Mouse (Mus musculus) liver, embryonic 14.5 days (tissue): ENCODE measurements around the gene Fgfr2. TPM values are rescaled to one million over a fixed set of nuclear protein-coding genes. Genes with fewer than 3 reads are reported as not detected.

ENCODE experiments used
- ATAC-seq: fragments of 200-750 bp; cut with Nextera tagmentation; 2 replicates; pipeline ENCODE4 v1.8.0; 2017; ENCODE audit warnings: moderate number of reproducible peaks, mild to moderate bottlenecking, moderate library complexity; ENCODE audit not compliant: insufficient read depth
- DNase-seq, 3 experiments: peaks; one replicate each; pipeline ENCODE4 v3.0.0-alpha.2; 2012 to 2013; ENCODE audit warnings: low read depth in 3 of 3, low spot score in 3 of 3
- H3K27ac ChIP-seq: fragments of 300-500 bp; sonication (generic); 2 replicates; pipeline ENCODE4 v1.5.1; 2014; ENCODE audit warnings: moderate library complexity, mild to moderate bottlenecking, control low read depth, inconsistent platforms
- H3K27me3 ChIP-seq: fragments of 300-500 bp; sonication (generic); 2 replicates; pipeline ENCODE4 v1.6.1; 2014; ENCODE audit warnings: mild to moderate bottlenecking, low read length, moderate library complexity; ENCODE audit not compliant: control insufficient read depth, insufficient read depth
- H3K36me3 ChIP-seq: fragments of 300-500 bp; sonication (generic); replicated peaks from 2 replicates; pipeline ENCODE4 v1.6.1; 2014; ENCODE audit warnings: low read depth; ENCODE audit not compliant: control insufficient read depth, insufficient read depth
- H3K4me1 ChIP-seq, 2 experiments: fragments of 200-500 bp in 1 of 2; fragments of 300-500 bp in 1 of 2; sonication (generic) in 1 of 2; replicated peaks; 2 replicates each; pipeline ENCODE4 v1.6.1; 2012 to 2014; ENCODE audit warnings: antibody characterized with exemption in 1 of 2, inconsistent platforms in 1 of 2, low read length in 1 of 2; ENCODE audit not compliant: control insufficient read depth in 2 of 2, insufficient read depth in 2 of 2
- H3K4me2 ChIP-seq: fragments of 300-500 bp; sonication (generic); 2 replicates; pipeline ENCODE4 v1.6.1; 2014; ENCODE audit warnings: low read depth, mild to moderate bottlenecking, control low read depth, moderate library complexity
- H3K4me3 ChIP-seq, 2 experiments: fragments of 200-500 bp in 1 of 2; fragments of 300-500 bp in 1 of 2; sonication (generic) in 1 of 2; 2 replicates each; pipeline ENCODE4 v1.5.1; 2012 to 2014; ENCODE audit warnings: low read depth in 2 of 2, low read length in 2 of 2, mild to moderate bottlenecking in 2 of 2, control low read depth in 1 of 2, inconsistent platforms in 1 of 2, moderate library complexity in 1 of 2; ENCODE audit not compliant: insufficient read depth in 1 of 2
- H3K9ac ChIP-seq: fragments of 300-500 bp; sonication (generic); replicated peaks from 2 replicates; pipeline ENCODE4 v1.6.1; 2014; ENCODE audit warnings: mild to moderate bottlenecking, control low read depth, moderate library complexity
- H3K9me3 ChIP-seq: fragments of 300-500 bp; sonication (generic); 2 replicates; pipeline ENCODE4 v1.6.1; 2016; ENCODE audit warnings: low read length, mixed read lengths; ENCODE audit not compliant: control insufficient read depth
- CTCF ChIP-seq: IDR thresholded peaks from 2 replicates; pipeline ENCODE4 v1.5.1; 2016; ENCODE audit warnings: antibody characterized with exemption, low read depth, control low read depth
- EP300 ChIP-seq: IDR thresholded peaks from 2 replicates; pipeline ENCODE4 v1.6.1; 2016; ENCODE audit warnings: antibody characterized with exemption, low read depth
- WGBS: fragments of 180-500 bp; shearing (Covaris S2); extraction: QIAGEN DNeasy Blood & Tissue Kit; methylation state at CpG from one replicate; pipeline ENCODE4 v1.1.7; 2014; ENCODE audit not compliant: insufficient replicate concordance; 5-methylcytosine and 5-hydroxymethylcytosine counted together
- microRNA-seq: library from miRNA; unstranded; fragments of <30 nt; microRNA quantifications from one replicate; pipeline ENCODE4, GENCODE M21; 2016
- polyA plus RNA-seq, 2 experiments: library from polyadenylated mRNA; depleted of rRNA in 1 of 2; stranded (reverse) in 1 of 2; unstranded in 1 of 2; fragments of >200 nt; fragmentation: Nextera tagmentation in 1 of 2; extraction: Ambion mirVana in 1 of 2; gene quantifications; 2 replicates each; pipeline versions ENCODE4 v1.2.1 to v1.2.3; 2012 to 2014

Gene Fgfr2
- polyA plus RNA-seq, 2 experiments: 7.9 to 8.8 TPM

DNA sequence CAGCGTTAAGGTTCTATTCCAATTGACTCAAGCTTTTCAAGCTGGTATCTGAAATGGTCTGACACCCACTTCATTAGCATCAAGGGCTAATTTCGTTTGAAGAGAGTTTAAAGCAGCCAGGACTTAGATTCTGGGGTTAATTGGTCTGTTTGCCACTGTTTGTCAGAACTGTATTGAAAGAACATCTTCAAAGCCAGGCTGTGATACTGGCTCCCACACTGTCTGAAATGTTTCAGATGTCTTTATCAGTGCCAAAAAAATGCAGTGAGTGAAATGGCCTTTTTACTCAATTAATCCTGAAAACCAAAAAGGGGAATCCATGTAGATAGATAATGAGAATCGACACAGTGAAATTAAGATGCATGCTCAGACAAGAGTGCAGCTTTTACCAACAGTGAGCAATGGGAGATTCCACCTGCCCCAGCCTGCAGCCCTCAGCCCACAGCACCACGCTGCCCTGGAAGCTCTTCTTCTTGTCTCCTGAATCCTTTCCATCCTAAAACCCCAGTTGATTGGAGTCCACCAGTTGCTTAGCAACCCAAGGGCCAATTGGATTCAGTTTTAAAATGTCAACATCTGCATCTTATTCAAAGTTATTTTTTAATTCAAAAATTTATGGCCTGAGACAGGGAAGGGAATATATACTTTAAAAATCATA is 3005.6 kb downstream of the Fgfr2 start:
- Histone ChIP-seq H3K36me3 (no peaks in the 10 kb centered on the region), H3K4me3 (no peak overlapping the region), H3K27ac (no peak overlapping the region), H3K4me2 (no peak overlapping the region), H3K9ac (no peak overlapping the region), H3K27me3 (no peaks in the 10 kb centered on the region), H3K9me3 (no peaks in the 10 kb centered on the region), H3K4me1 (no peaks in the 10 kb centered on the region)
- 25% methylated on average over 4 of the region's 4 CpGs for WGBS
- no peak for DNase-seq
- TF ChIP-seq CTCF: no peak
- no peak for TF ChIP-seq EP300
- no peak for ATAC-seq

DNA sequence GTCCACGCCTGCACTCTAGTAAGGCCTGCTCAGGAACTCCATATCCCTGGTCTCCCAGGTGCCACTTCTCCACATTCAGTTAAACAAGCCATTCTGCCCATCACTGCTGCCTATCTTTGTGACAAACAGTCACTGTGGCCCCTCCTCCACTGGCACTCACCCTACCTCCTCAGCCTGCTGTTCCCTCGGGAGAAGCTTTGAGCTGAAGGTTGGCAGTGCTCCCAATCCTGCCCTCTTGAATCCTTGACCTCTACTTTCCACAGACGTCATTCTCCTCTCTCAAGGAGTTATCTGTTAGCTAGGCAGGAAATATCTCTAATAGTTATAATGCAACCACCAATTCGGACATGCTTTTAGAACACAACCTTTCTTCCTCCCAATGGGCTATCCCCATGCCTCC is 3008.7 kb downstream of the Fgfr2 start:
- 48% methylated on average over 4 of the region's 4 CpGs for WGBS
- no peak for TF ChIP-seq CTCF
- no peak for TF ChIP-seq EP300
- no peak overlapping the region for H3K4me2 ChIP-seq

More for the DNA sequence above, 3008.7 kb downstream of the Fgfr2 start:
- Histone ChIP-seq H3K9ac (no peak overlapping the region), H3K36me3 (no peaks in the 10 kb centered on the region), H3K27me3 (no peaks in the 10 kb centered on the region), H3K27ac (no peak overlapping the region), H3K4me3 (no peak overlapping the region), H3K4me1 (no peaks in the 10 kb centered on the region), H3K9me3 (no peaks in the 10 kb centered on the region)
- ATAC-seq (no peak), DNase-seq (no peak)

Small RNA genes within 50 kb of the gene (microRNA-seq; reads per million reads assigned to microRNA genes)
- gene Mir7061: not detected

Other genes starting within 250 kb of the Fgfr2 start
- 3.8 and 6.0 TPM in 2 replicates for gene Zranb1, start 192.2 kb downstream of the Fgfr2 start, polyA plus RNA-seq (2012; rRNA removed)
- gene Zranb1, start 192.2 kb downstream of the Fgfr2 start, polyA plus RNA-seq (2014; fragmentation: Nextera tagmentation; extraction: Ambion mirVana): 7.5 and 7.6 TPM in 2 replicates
- gene Ctbp2, start 1.0 kb upstream of the Fgfr2 start, polyA plus RNA-seq (2012; rRNA removed): 6.9 and 8.4 TPM in 2 replicates
- gene Ctbp2, start 1.0 kb upstream of the Fgfr2 start, polyA plus RNA-seq (2014; fragmentation: Nextera tagmentation; extraction: Ambion mirVana): 7.3 and 8.6 TPM in 2 replicates